24 mouse cellular contexts compared by ENCODE assay signal in genomic region chr10:25531335-25531734, GRCm38 (mm10). TPM values are rescaled to one million over a fixed set of nuclear protein-coding genes. Genes with fewer than 3 reads are reported as not detected.
DNase-seq lines count a peak whose midpoint lies in the region; ATAC-seq lines count a peak whose summit lies in the region.
"Had no signal": no experiment of that assay in that cellular context is flagged by ENCODE, and none has a peak within 500 bp of the region (broad histone marks: within the 10 kb centered on the region; RNA-seq: fewer than 3 reads in every experiment).

No protein-coding gene starts in this region.

- H3K4me3 ChIP-seq in heart, embryonic 10.5 days: no peak overlapping the region
- H3K4me3 ChIP-seq in intestine, embryonic 14.5 days (ENCODE audit: low read depth, low read length): no peak overlapping the region
- no peak overlapping the region for H3K4me3 ChIP-seq in intestine, embryonic 15.5 days (replicated peaks)
- no peak overlapping the region for H3K4me3 ChIP-seq in neural tube, embryonic 14.5 days (ENCODE audit: low read depth, low read length)
- H3K4me3 ChIP-seq in neural tube, embryonic 15.5 days (replicated peaks): no peak overlapping the region
- H3K4me3 ChIP-seq: embryonic facial prominence, embryonic 13.5 days; forebrain, embryonic 12.5 days; heart, adult 2 months; heart, embryonic 13.5 days had no signal

- peak; percentile 42 for DNase-seq in heart, embryonic 10.5 days (ENCODE audit: low spot score)
- DNase-seq in heart, postnatal 10 days: no peak
- peak; percentile 47 for DNase-seq in intestine, embryonic 14.5 days (ENCODE audit: low spot score)
- DNase-seq in cerebellum, adult 9-11 months: no peak
- DNase-seq: adrenal gland, postnatal 14 days; cerebellum, adult 11-12 months; cerebellum, adult 9-10 months; cerebellum, postnatal 36 days; gastrocnemius, postnatal 10 days; heart, adult 2 months; heart, postnatal 4 days had no signal

- intact Hi-C loops in heart, postnatal 10 days (cut with DNase I): loop anchor here (10.0 kb wide), 1 partner anchor 813 kb away; no protein-coding TSS in a partner anchor

- H3K4me1 ChIP-seq in heart, embryonic 10.5 days: peaks cover 14% of the 10 kb centered on the region
- H3K4me1 ChIP-seq in intestine, embryonic 14.5 days (replicated peaks; ENCODE audit: control insufficient read depth, insufficient read depth, low read length): 0 out of 2 replicates have a peak, but pooled peaks cover 3% of the 10 kb centered on the region
- H3K4me1 ChIP-seq in intestine, embryonic 15.5 days (replicated peaks): 0 out of 2 replicates have a peak, but pooled peaks cover 3% of the 10 kb centered on the region
- no peaks in the 10 kb centered on the region for H3K4me1 ChIP-seq in neural tube, embryonic 14.5 days (ENCODE audit: control insufficient read depth, insufficient read depth, low read length)
- 0 out of 2 replicates have a peak, but pooled peaks cover 6% of the 10 kb centered on the region for H3K4me1 ChIP-seq in neural tube, embryonic 15.5 days
- H3K4me1 ChIP-seq: embryonic facial prominence, embryonic 13.5 days; forebrain, embryonic 12.5 days had no signal

- H3K4me2 ChIP-seq in intestine, embryonic 14.5 days (ENCODE audit: low read length): no peak overlapping the region
- no peak overlapping the region for H3K4me2 ChIP-seq in intestine, embryonic 15.5 days (replicated peaks)
- no peak overlapping the region for H3K4me2 ChIP-seq in neural tube, embryonic 14.5 days (ENCODE audit: low read depth, low read length)
- no peak overlapping the region for H3K4me2 ChIP-seq in neural tube, embryonic 15.5 days
- H3K4me2 ChIP-seq: embryonic facial prominence, embryonic 13.5 days; forebrain, embryonic 12.5 days; heart, embryonic 13.5 days had no signal

- WGBS in heart, embryonic 10.5 days: 78% methylated on average over 13 of the region's 13 CpGs
- 62% methylated on average over 13 of the region's 13 CpGs for WGBS in intestine, embryonic 14.5 days
- 69% methylated on average over 13 of the region's 13 CpGs for WGBS in intestine, embryonic 15.5 days
- 39% methylated on average over 13 of the region's 13 CpGs for WGBS in neural tube, embryonic 14.5 days
- 32% methylated on average over 13 of the region's 13 CpGs for WGBS in neural tube, embryonic 15.5 days

- no peak overlapping the region for H3K27ac ChIP-seq in heart, embryonic 10.5 days
- no peak overlapping the region for H3K27ac ChIP-seq in intestine, embryonic 14.5 days (ENCODE audit: low read depth)
- no peak overlapping the region for H3K27ac ChIP-seq in intestine, embryonic 15.5 days
- H3K27ac ChIP-seq in neural tube, embryonic 14.5 days (ENCODE audit: low read depth, low read length): no peak overlapping the region
- no peak overlapping the region for H3K27ac ChIP-seq in neural tube, embryonic 15.5 days (replicated peaks)
- H3K27ac ChIP-seq: embryonic facial prominence, embryonic 13.5 days; forebrain, embryonic 12.5 days; heart, adult 2 months; heart, embryonic 13.5 days had no signal

- no peaks in the 10 kb centered on the region for H3K36me3 ChIP-seq in heart, embryonic 10.5 days
- no peaks in the 10 kb centered on the region for H3K36me3 ChIP-seq in intestine, embryonic 14.5 days (ENCODE audit: control insufficient read depth, insufficient read depth, low read length)
- H3K36me3 ChIP-seq in intestine, embryonic 15.5 days: no peaks in the 10 kb centered on the region
- H3K36me3 ChIP-seq in neural tube, embryonic 14.5 days (ENCODE audit: control insufficient read depth, insufficient read depth, low read length): no peaks in the 10 kb centered on the region
- H3K36me3 ChIP-seq in neural tube, embryonic 15.5 days: no peaks in the 10 kb centered on the region
- H3K36me3 ChIP-seq: embryonic facial prominence, embryonic 13.5 days; forebrain, embryonic 12.5 days; heart, embryonic 13.5 days had no signal

- no peaks in the 10 kb centered on the region for H3K27me3 ChIP-seq in heart, embryonic 10.5 days (ENCODE audit: insufficient read depth, poor library complexity, severe bottlenecking)
- H3K27me3 ChIP-seq in intestine, embryonic 14.5 days (replicated peaks; ENCODE audit: control insufficient read depth, insufficient read depth, low read length): no peaks in the 10 kb centered on the region
- no peaks in the 10 kb centered on the region for H3K27me3 ChIP-seq in intestine, embryonic 15.5 days (replicated peaks)
- H3K27me3 ChIP-seq in neural tube, embryonic 14.5 days (ENCODE audit: control insufficient read depth, insufficient read depth, low read length): no peaks in the 10 kb centered on the region
- H3K27me3 ChIP-seq in neural tube, embryonic 15.5 days (replicated peaks): no peaks in the 10 kb centered on the region
- H3K27me3 ChIP-seq: embryonic facial prominence, embryonic 13.5 days; forebrain, embryonic 12.5 days; heart, embryonic 13.5 days had no signal

- H3K9me3 ChIP-seq in heart, embryonic 10.5 days: no peaks in the 10 kb centered on the region
- no peaks in the 10 kb centered on the region for H3K9me3 ChIP-seq in intestine, embryonic 14.5 days (ENCODE audit: control insufficient read depth, low read length)
- H3K9me3 ChIP-seq in intestine, embryonic 15.5 days: no peaks in the 10 kb centered on the region
- H3K9me3 ChIP-seq in neural tube, embryonic 14.5 days (ENCODE audit: control insufficient read depth, low read length): no peaks in the 10 kb centered on the region
- no peaks in the 10 kb centered on the region for H3K9me3 ChIP-seq in neural tube, embryonic 15.5 days (replicated peaks)
- H3K9me3 ChIP-seq: embryonic facial prominence, embryonic 13.5 days; forebrain, embryonic 12.5 days; heart, embryonic 13.5 days had no signal

- H3K9ac ChIP-seq in intestine, embryonic 14.5 days (ENCODE audit: low read length): no peak overlapping the region
- H3K9ac ChIP-seq in intestine, embryonic 15.5 days: no peak overlapping the region
- no peak overlapping the region for H3K9ac ChIP-seq in neural tube, embryonic 14.5 days (replicated peaks; ENCODE audit: low read depth, low read length)
- no peak overlapping the region for H3K9ac ChIP-seq in neural tube, embryonic 15.5 days (replicated peaks)
- H3K9ac ChIP-seq: embryonic facial prominence, embryonic 13.5 days; forebrain, embryonic 12.5 days; heart, embryonic 13.5 days had no signal

- no peak for ATAC-seq in intestine, embryonic 14.5 days (replicated peaks; ENCODE audit: low FRiP score, low TSS enrichment, low read depth)
- no peak for ATAC-seq in intestine, embryonic 15.5 days
- peak; percentile 54; the same call in 1 of the 2 replicates for ATAC-seq in neural tube, embryonic 14.5 days (ENCODE audit: low read depth)
- ATAC-seq in neural tube, embryonic 15.5 days (ENCODE audit: low FRiP score): no peak
- ATAC-seq: forebrain, embryonic 16.5 days had no signal

RNA-seq across cellular contexts. Expression of gene Smlr1, which starts 4.7 kb away (rescaled TPM):
- polyA plus RNA-seq in heart, embryonic 10.5 days (2016; fragmentation: Nextera tagmentation; extraction: Ambion mirVana): not detected in 2 replicates
- total RNA-seq in heart, postnatal 10 days (2021): not detected
- polyA plus RNA-seq in intestine, embryonic 14.5 days (2014; fragmentation: Nextera tagmentation; extraction: Ambion mirVana): not detected in 2 replicates
- 9.3 and 12.8 TPM in 2 replicates for polyA plus RNA-seq in intestine, embryonic 15.5 days (2015; fragmentation: Nextera tagmentation; extraction: Ambion mirVana)
- not detected in 2 replicates for polyA plus RNA-seq in neural tube, embryonic 14.5 days (2014; fragmentation: Nextera tagmentation; extraction: Ambion mirVana)
- not detected in 2 replicates for polyA plus RNA-seq in neural tube, embryonic 15.5 days (2015; fragmentation: Nextera tagmentation; extraction: Ambion mirVana)
- total RNA-seq: adrenal gland, adult 18-20 months; gastrocnemius, postnatal 10 days; gastrocnemius, postnatal 4 days; heart, adult 2 months; heart, postnatal 4 days; MEL had no signal
- polyA plus RNA-seq: C2C12; embryonic facial prominence, embryonic 13.5 days; forebrain, embryonic 12.5 days; forebrain, embryonic 16.5 days; frontal cortex, adult 2 months; heart, adult 2 months; heart, embryonic 13.5 days; heart, postnatal 0 days had no signal

Comparison
In these comparisons a context has a peak if more than half of its experiments do, and no peak if none do; other contexts are left out.
1. DNase-seq: peak in heart, embryonic 10.5 days (single experiment) and intestine, embryonic 14.5 days (single experiment); none in heart, postnatal 10 days (0 of 2) and cerebellum, adult 9-11 months (single experiment).